Mouse (Mus musculus): Measurements from ENCODE around the gene H3f3a. TPM values are rescaled to one million over a fixed set of nuclear protein-coding genes. Genes with fewer than 3 reads are reported as not detected.

Gene H3f3a
- polyA plus RNA-seq, 1 experiment from 2014 or later = 2,589 TPM

GRCm38 (mm10) chr1:180792814-180793213 lies 20.9 kb downstream of the H3f3a start:
- Histone ChIP-seq H3K27ac (ENCODE audit: low read length) (no peak overlapping the region), H3K9ac (replicated peaks; ENCODE audit: low read length) (no peak overlapping the region), H3K27me3 (ENCODE audit: insufficient read depth, low read length) (no peaks in the 10 kb centered on the region), H3K9me3 (ENCODE audit: low read length) (peaks cover 6% of the 10 kb centered on the region), H3K4me2 (replicated peaks; ENCODE audit: low read depth, low read length) (no peak overlapping the region), H3K36me3 (ENCODE audit: insufficient read depth, low read length) (no peaks in the 10 kb centered on the region), H3K4me1 (ENCODE audit: insufficient read depth, low read length) (peaks cover 14% of the 10 kb centered on the region), H3K4me3 (ENCODE audit: low read length) (no peak overlapping the region)
- no peak for ATAC-seq (ENCODE audit: low FRiP score, low TSS enrichment)
- 86% methylated on average over 4 of the region's 4 CpGs for WGBS

GRCm38 (mm10) chr1:180791821-180792480 lies 21.8 kb downstream of the H3f3a start:
- Histone ChIP-seq H3K9ac (replicated peaks; ENCODE audit: low read length) (no peak overlapping the region), H3K9me3 (ENCODE audit: low read length) (peaks cover 6% of the 10 kb centered on the region), H3K27ac (ENCODE audit: low read length) (no peak overlapping the region), H3K36me3 (ENCODE audit: insufficient read depth, low read length) (no peaks in the 10 kb centered on the region), H3K4me1 (ENCODE audit: insufficient read depth, low read length) (peaks cover 14% of the 10 kb centered on the region), H3K4me2 (replicated peaks; ENCODE audit: low read depth, low read length) (no peak overlapping the region), H3K4me3 (ENCODE audit: low read length) (no peak overlapping the region), H3K27me3 (ENCODE audit: insufficient read depth, low read length) (no peaks in the 10 kb centered on the region)
- WGBS = 83% methylated on average over 14 of the region's 14 CpGs
- no peak for ATAC-seq (ENCODE audit: low FRiP score, low TSS enrichment)

- 24% methylated on average over 3 of the region's 3 CpGs for WGBS
- Histone ChIP-seq H3K9ac (replicated peaks; ENCODE audit: low read length) (no peak overlapping the region), H3K27me3 (ENCODE audit: insufficient read depth, low read length) (no peaks in the 10 kb centered on the region), H3K4me1 (ENCODE audit: insufficient read depth, low read length) (peaks cover 22% of the 10 kb centered on the region), H3K36me3 (ENCODE audit: insufficient read depth, low read length) (no peaks in the 10 kb centered on the region), H3K4me3 (ENCODE audit: low read length) (no peak overlapping the region), H3K4me2 (replicated peaks; ENCODE audit: low read depth, low read length) (no peak overlapping the region), H3K9me3 (ENCODE audit: low read length) (peaks cover 6% of the 10 kb centered on the region), H3K27ac (ENCODE audit: low read length) (peak overlapping the region; percentile 79)
- ATAC-seq (ENCODE audit: low FRiP score, low TSS enrichment) = peak; percentile 46; the same call in 1 of the 2 replicates
These were observed 30.2 kb downstream of the H3f3a start for GRCm38 (mm10) chr1:180783580-180783928.

- Histone ChIP-seq H3K27ac (ENCODE audit: low read length) (peak overlapping the region; percentile 79), H3K4me3 (ENCODE audit: low read length) (no peak overlapping the region), H3K4me1 (ENCODE audit: insufficient read depth, low read length) (peaks cover 23% of the 10 kb centered on the region), H3K9me3 (ENCODE audit: low read length) (peaks cover 2% of the 10 kb centered on the region; the same call in 1 of the 2 replicates), H3K36me3 (ENCODE audit: insufficient read depth, low read length) (no peaks in the 10 kb centered on the region), H3K4me2 (replicated peaks; ENCODE audit: low read depth, low read length) (no peak overlapping the region), H3K9ac (replicated peaks; ENCODE audit: low read length) (0 out of 2 replicates have a peak overlapping the region, but pooled peaks have one; percentile 7), H3K27me3 (ENCODE audit: insufficient read depth, low read length) (no peaks in the 10 kb centered on the region)
- 45% methylated on average over 9 of the region's 9 CpGs for WGBS
- ATAC-seq (ENCODE audit: low FRiP score, low TSS enrichment) = peak; percentile 18
These were observed 30.7 kb downstream of the H3f3a start for GRCm38 (mm10) chr1:180782906-180783579.

- Histone ChIP-seq H3K27ac (ENCODE audit: low read length) (no peak overlapping the region), H3K9ac (replicated peaks; ENCODE audit: low read length) (no peak overlapping the region), H3K4me2 (replicated peaks; ENCODE audit: low read depth, low read length) (no peak overlapping the region), H3K36me3 (ENCODE audit: insufficient read depth, low read length) (no peaks in the 10 kb centered on the region), H3K9me3 (ENCODE audit: low read length) (no peaks in the 10 kb centered on the region), H3K27me3 (ENCODE audit: insufficient read depth, low read length) (no peaks in the 10 kb centered on the region), H3K4me3 (ENCODE audit: low read length) (no peak overlapping the region), H3K4me1 (ENCODE audit: insufficient read depth, low read length) (peaks cover 34% of the 10 kb centered on the region)
- WGBS = 67% methylated on average over 5 of the region's 5 CpGs
- no peak for ATAC-seq (ENCODE audit: low FRiP score, low TSS enrichment)
These were observed 32.5 kb downstream of the H3f3a start for GRCm38 (mm10) chr1:180781250-180781649.

GRCm38 (mm10) chr1:180780291-180780690 lies 33.5 kb downstream of the H3f3a start:
- 71% methylated on average over 8 of the region's 8 CpGs for WGBS
- ATAC-seq (ENCODE audit: low FRiP score, low TSS enrichment) = no peak
- no peak overlapping the region for H3K4me2 ChIP-seq (replicated peaks; ENCODE audit: low read depth, low read length)

GRCm38 (mm10) chr1:180778941-180779340 lies 34.8 kb downstream of the H3f3a start:
- Histone ChIP-seq H3K4me1 (ENCODE audit: insufficient read depth, low read length) (peaks cover 43% of the 10 kb centered on the region), H3K27ac (ENCODE audit: low read length) (no peak overlapping the region), H3K36me3 (ENCODE audit: insufficient read depth, low read length) (no peaks in the 10 kb centered on the region), H3K9me3 (ENCODE audit: low read length) (no peaks in the 10 kb centered on the region), H3K9ac (replicated peaks; ENCODE audit: low read length) (no peak overlapping the region), H3K4me3 (ENCODE audit: low read length) (no peak overlapping the region), H3K27me3 (ENCODE audit: insufficient read depth, low read length) (no peaks in the 10 kb centered on the region), H3K4me2 (replicated peaks; ENCODE audit: low read depth, low read length) (0 out of 2 replicates have a peak overlapping the region, but pooled peaks have one; percentile 99)
- no peak for ATAC-seq (ENCODE audit: low FRiP score, low TSS enrichment)
- 88% methylated on average over 10 of the region's 10 CpGs for WGBS

More at GRCm38 (mm10) chr1:180780291-180780690, 33.5 kb downstream of the H3f3a start:
- Histone ChIP-seq H3K27me3 (ENCODE audit: insufficient read depth, low read length) (no peaks in the 10 kb centered on the region), H3K27ac (ENCODE audit: low read length) (no peak overlapping the region), H3K9ac (replicated peaks; ENCODE audit: low read length) (no peak overlapping the region), H3K4me1 (ENCODE audit: insufficient read depth, low read length) (peaks cover 42% of the 10 kb centered on the region), H3K36me3 (ENCODE audit: insufficient read depth, low read length) (no peaks in the 10 kb centered on the region), H3K4me3 (ENCODE audit: low read length) (no peak overlapping the region), H3K9me3 (ENCODE audit: low read length) (no peaks in the 10 kb centered on the region)

- Histone ChIP-seq H3K9ac (replicated peaks; ENCODE audit: low read length) (peak overlapping the region; percentile 84), H3K27ac (ENCODE audit: low read length) (peak overlapping the region; percentile 97), H3K27me3 (ENCODE audit: insufficient read depth, low read length) (no peaks in the 10 kb centered on the region), H3K4me1 (ENCODE audit: insufficient read depth, low read length) (peaks cover 37% of the 10 kb centered on the region), H3K4me2 (replicated peaks; ENCODE audit: low read depth, low read length) (peak overlapping the region; percentile 99), H3K4me3 (ENCODE audit: low read length) (peak overlapping the region; percentile 70), H3K9me3 (ENCODE audit: low read length) (no peaks in the 10 kb centered on the region), H3K36me3 (ENCODE audit: insufficient read depth, low read length) (no peaks in the 10 kb centered on the region)
- whole genome bisulfite sequencing = under 1% methylated on average over 13 of the region's 13 CpGs
- ATAC-seq (ENCODE audit: low FRiP score, low TSS enrichment) = peak; percentile 50
These were observed 35.4 kb downstream of the H3f3a start for GRCm38 (mm10) chr1:180778403-180778754.

- peak; percentile 88 for ATAC-seq (ENCODE audit: low FRiP score, low TSS enrichment)
- peak overlapping the region; percentile 70 for H3K4me3 ChIP-seq (ENCODE audit: low read length)
- H3K9ac ChIP-seq (replicated peaks; ENCODE audit: low read length) = peak overlapping the region; percentile 84
- no peaks in the 10 kb centered on the region for H3K9me3 ChIP-seq (ENCODE audit: low read length)
- H3K36me3 ChIP-seq (ENCODE audit: insufficient read depth, low read length) = no peaks in the 10 kb centered on the region
- H3K4me1 ChIP-seq (ENCODE audit: insufficient read depth, low read length) = peaks cover 32% of the 10 kb centered on the region
- H3K4me2 ChIP-seq (replicated peaks; ENCODE audit: low read depth, low read length) = peak overlapping the region; percentile 99
- H3K27me3 ChIP-seq (ENCODE audit: insufficient read depth, low read length) = no peaks in the 10 kb centered on the region
- H3K27ac ChIP-seq (ENCODE audit: low read length) = peak overlapping the region; percentile 97
- WGBS = under 1% methylated on average over 56 of the region's 56 CpGs
These were observed 35.9 kb downstream of the H3f3a start for GRCm38 (mm10) chr1:180777660-180778402.
